Mouse (Mus musculus) right cerebral cortex, adult 18-20 months (tissue): Measurements from ENCODE around the gene Lrrc4c.

Experiments used
- DNase-seq: peaks from one replicate; pipeline ENCODE4 v3.0.0; 2022; ENCODE audit warnings: mixed read lengths

The Lrrc4c gene

GRCm38 (mm10) chr2:96317387-96318299 is at the start of gene Lrrc4c:
Gene Lrrc4c (plus strand): TSS chr2:96318169.
- peak; percentile 52 for DNase-seq

GRCm38 (mm10) chr2:96275061-96275460 is 42.9 kb upstream of the Lrrc4c start:
- DNase-seq = no peak

GRCm38 (mm10) chr2:96282926-96283325 is 35.0 kb upstream of the Lrrc4c start:
- DNase-seq = no peak

GRCm38 (mm10) chr2:96287512-96287911 is 30.5 kb upstream of the Lrrc4c start:
- DNase-seq = no peak

GRCm38 (mm10) chr2:96290541-96290940 is 27.4 kb upstream of the Lrrc4c start:
- no peak for DNase-seq

- no peak for DNase-seq
Observed at GRCm38 (mm10) chr2:96315034-96315433, 2.9 kb upstream of the Lrrc4c start.

GRCm38 (mm10) chr2:96316531-96316930 is 1.4 kb upstream of the Lrrc4c start:
- peak; percentile 24 for DNase-seq

GRCm38 (mm10) chr2:96318556-96318955 is 587 bp downstream of the Lrrc4c start:
- DNase-seq = no peak

- peak; percentile 63 for DNase-seq
Observed at GRCm38 (mm10) chr2:96319201-96319600, 1.2 kb downstream of the Lrrc4c start.

GRCm38 (mm10) chr2:96319649-96320048 is 1.7 kb downstream of the Lrrc4c start:
- peak; percentile 37 for DNase-seq

- DNase-seq = peak; percentile 21
Observed at GRCm38 (mm10) chr2:96334652-96335051, 16.7 kb downstream of the Lrrc4c start.

GRCm38 (mm10) chr2:96337354-96337753 is 19.4 kb downstream of the Lrrc4c start:
- peak; percentile 45 for DNase-seq

GRCm38 (mm10) chr2:96401186-96401811 is 83.3 kb downstream of the Lrrc4c start:
- DNase-seq = peak; percentile 26

- DNase-seq = no peak
Observed at GRCm38 (mm10) chr2:96402514-96402913, 84.5 kb downstream of the Lrrc4c start.

GRCm38 (mm10) chr2:96406856-96407255 is 88.9 kb downstream of the Lrrc4c start:
- no peak for DNase-seq

- DNase-seq = no peak
Observed at GRCm38 (mm10) chr2:96411182-96411581, 93.2 kb downstream of the Lrrc4c start.

- no peak for DNase-seq
Observed at GRCm38 (mm10) chr2:96461566-96461965, 143.6 kb downstream of the Lrrc4c start.

- peak; percentile 8 for DNase-seq
Observed at GRCm38 (mm10) chr2:96475674-96476073, 157.7 kb downstream of the Lrrc4c start.

- no peak for DNase-seq
Observed at GRCm38 (mm10) chr2:96499116-96499882, 181.3 kb downstream of the Lrrc4c start.

- peak; percentile 16 for DNase-seq
Observed at GRCm38 (mm10) chr2:96504140-96504539, 186.2 kb downstream of the Lrrc4c start.

- DNase-seq = no peak
Observed at GRCm38 (mm10) chr2:96505641-96506040, 187.7 kb downstream of the Lrrc4c start.

- peak; percentile 31 for DNase-seq
Observed at GRCm38 (mm10) chr2:96508991-96509390, 191.0 kb downstream of the Lrrc4c start.

GRCm38 (mm10) chr2:96537469-96537868 is 219.5 kb downstream of the Lrrc4c start:
- no peak for DNase-seq
